Mouse (Mus musculus): Measurements from ENCODE around the gene Gtpbp1. TPM values are rescaled to one million over a fixed set of nuclear protein-coding genes. Genes with fewer than 3 reads are reported as not detected.

Gene Gtpbp1
- polyA plus RNA-seq, 1 experiment from 2014 or later, result 46.6 TPM

DNA sequence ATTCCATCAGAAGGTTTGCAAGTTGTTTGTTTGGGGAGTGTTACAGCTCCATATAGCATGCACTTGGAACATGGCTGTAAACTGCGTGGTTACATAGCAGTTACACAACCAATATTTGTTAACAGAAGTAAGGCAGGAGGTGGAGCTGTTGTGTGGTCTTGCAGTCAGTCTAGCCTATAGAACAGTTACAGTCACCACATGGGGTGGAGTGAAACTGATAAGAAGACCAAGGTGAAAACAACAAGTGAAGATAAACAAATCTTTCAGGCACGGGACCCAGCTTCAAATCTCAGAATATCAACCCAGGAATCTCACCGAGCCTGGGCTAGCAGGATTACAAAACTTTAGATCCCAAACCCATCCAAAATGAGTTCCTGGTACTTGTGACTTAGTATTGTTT lies 50.1 kb downstream of the Gtpbp1 start:
- Histone ChIP-seq H3K27me3 (ENCODE audit: low read depth, poor library complexity, severe bottlenecking) (no peaks in the 10 kb centered on the region), H3K4me1 (peaks cover 24% of the 10 kb centered on the region), H3K27ac (replicated peaks) (no peak overlapping the region), H3K9me3 (replicated peaks) (no peaks in the 10 kb centered on the region), H3K36me3 (peaks cover 38% of the 10 kb centered on the region), H3K4me3 (peak overlapping the region; percentile 95; the same call in 1 of the 2 replicates)
- 77% methylated on average over 3 of the region's 3 CpGs for WGBS
- no peak for DNase-seq (ENCODE audit: low spot score)

DNA sequence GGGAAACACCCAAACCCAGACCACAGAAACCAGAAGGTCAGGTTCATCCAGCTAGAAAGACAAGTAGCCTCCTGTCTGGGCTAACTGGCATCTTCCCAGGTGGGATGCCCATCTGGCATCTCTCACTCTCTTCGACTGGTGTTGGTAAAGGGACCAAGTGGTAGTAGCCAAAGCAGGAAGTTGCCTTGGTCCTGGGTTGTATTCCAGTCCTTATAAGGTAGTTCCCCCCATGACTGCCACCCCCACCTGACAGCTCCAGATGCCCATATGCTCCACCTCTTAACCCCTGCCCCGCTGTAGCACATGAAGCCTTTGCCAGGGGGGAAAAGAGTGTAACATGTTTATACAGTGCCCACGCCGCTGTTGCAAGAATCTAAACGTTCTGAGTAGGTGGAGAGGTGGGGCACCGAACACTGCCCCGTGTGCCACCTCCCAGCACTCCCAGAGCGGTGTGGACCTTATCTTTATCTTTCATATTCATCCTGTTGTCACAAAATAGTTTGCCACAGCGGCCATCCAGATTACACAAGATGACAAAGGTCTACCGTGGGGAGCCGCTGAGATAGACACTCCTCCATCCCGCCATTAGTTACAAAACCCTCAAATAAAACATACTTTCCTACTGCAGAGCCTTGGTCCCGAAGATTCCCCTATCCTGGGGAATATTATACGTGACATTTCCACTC lies 50.7 kb downstream of the Gtpbp1 start:
- no peak for DNase-seq (ENCODE audit: low spot score)
- Histone ChIP-seq H3K27me3 (ENCODE audit: low read depth, poor library complexity, severe bottlenecking) (no peaks in the 10 kb centered on the region), H3K4me1 (peaks cover 24% of the 10 kb centered on the region), H3K9me3 (replicated peaks) (no peaks in the 10 kb centered on the region), H3K4me3 (peak overlapping the region; percentile 95), H3K36me3 (peaks cover 35% of the 10 kb centered on the region), H3K27ac (replicated peaks) (peak overlapping the region; percentile 94)
- WGBS, result 46% methylated on average over 14 of the region's 14 CpGs

DNA sequence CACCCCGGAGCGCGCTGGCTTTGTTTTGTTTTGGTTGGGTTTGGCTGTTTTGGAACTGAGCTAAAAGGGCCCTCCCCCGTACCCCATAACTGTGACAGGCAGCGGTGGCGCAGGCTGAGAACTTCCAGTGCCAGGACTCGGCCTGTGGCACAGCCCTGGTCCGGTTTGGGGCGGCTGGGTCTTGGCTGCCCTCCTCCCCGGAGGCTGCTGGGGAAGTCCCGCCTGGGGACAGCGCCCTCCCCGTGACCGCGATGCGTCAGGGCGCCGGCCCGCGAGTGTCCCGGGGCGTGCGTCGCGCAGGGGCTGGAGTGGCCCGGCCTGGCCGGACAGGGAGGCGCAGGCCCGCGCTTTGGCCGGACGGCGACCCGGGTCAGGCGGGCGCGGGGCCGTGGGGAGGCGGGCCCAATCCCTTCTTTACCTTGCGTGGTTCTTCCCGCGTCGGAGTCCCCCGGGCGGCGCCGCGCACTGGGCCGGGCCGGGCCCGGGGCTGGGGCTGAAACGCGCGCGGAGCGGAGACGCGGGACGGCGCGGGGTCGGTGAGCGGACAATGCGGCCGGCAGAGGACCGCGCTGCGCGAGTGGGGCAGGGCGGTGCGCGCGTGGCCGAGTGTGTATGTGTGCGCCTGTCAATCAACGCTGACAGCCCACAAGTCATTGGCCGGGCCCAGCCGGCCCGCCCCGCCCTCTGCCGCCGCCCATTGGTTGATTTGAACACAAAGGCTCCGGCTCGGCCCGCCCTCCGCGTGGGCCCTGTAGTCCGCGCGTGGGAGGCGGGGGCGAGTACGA lies 51.5 kb downstream of the Gtpbp1 start, which contains the start of gene Sun2:
TSS of gene Sun2 (minus strand) at position 616 of the 785 bp plus-strand sequence.
- DNase-seq (ENCODE audit: low spot score), result peak; percentile 90
- WGBS, result under 1% methylated on average over 85 of the region's 93 CpGs

DNA sequence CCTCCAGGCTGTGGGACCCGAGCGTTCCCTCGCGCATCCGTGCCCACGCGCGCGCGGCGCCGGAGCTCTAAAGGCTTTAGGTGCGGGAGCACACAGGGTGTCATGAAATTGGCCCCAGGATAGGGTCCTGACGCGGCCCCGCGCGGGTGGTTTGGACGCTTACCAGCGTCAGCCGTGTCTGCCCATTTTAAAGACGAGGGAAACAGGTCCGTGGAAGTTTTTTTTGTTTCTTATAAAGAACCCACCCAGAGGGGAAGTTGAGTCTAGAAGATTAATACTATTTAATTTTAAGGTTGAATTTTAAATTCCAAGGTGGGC lies 52.0 kb downstream of the Gtpbp1 start:
- peaks cover 24% of the 10 kb centered on the region for H3K4me1 ChIP-seq
- under 1% methylated on average over 23 of the region's 23 CpGs for WGBS
- peaks cover 21% of the 10 kb centered on the region for H3K36me3 ChIP-seq
- peak overlapping the region; percentile 95 for H3K4me3 ChIP-seq
- peak overlapping the region; percentile 94 for H3K27ac ChIP-seq (replicated peaks)
- DNase-seq (ENCODE audit: low spot score), result no peak
- no peaks in the 10 kb centered on the region for H3K27me3 ChIP-seq (ENCODE audit: low read depth, poor library complexity, severe bottlenecking)
- H3K9me3 ChIP-seq (replicated peaks), result no peaks in the 10 kb centered on the region

More for the DNA sequence above, 51.5 kb downstream of the Gtpbp1 start, which contains the start of gene Sun2:
- Histone ChIP-seq H3K9me3 (replicated peaks) (no peaks in the 10 kb centered on the region), H3K27me3 (ENCODE audit: low read depth, poor library complexity, severe bottlenecking) (no peaks in the 10 kb centered on the region), H3K36me3 (peaks cover 27% of the 10 kb centered on the region), H3K4me1 (peaks cover 24% of the 10 kb centered on the region), H3K27ac (replicated peaks) (peak within 1 kb of the TSS; percentile 94), H3K4me3 (peak within 1 kb of the TSS; percentile 95)

DNA sequence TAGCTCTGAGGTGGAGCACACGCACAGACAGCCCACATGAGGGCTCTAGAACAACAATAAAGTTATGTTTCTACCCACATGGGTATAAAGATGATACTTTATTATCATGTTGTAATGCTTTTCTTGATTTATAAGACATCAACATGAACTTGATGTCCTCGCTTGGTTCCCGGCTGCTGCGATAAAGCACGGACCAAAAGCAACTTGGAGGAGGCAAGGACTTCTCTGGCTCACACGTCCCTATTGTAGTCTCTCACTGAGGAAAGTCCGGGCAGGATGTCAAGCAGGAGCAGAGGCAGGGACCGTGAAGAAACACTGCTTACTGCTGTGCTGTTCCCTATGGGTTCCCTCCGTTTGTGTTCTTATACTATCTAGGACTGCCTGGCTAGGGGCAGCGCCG lies 53.4 kb downstream of the Gtpbp1 start:
- H3K4me3 ChIP-seq, result no peak overlapping the region
- DNase-seq (ENCODE audit: low spot score), result no peak
- H3K4me1 ChIP-seq, result peaks cover 24% of the 10 kb centered on the region
- H3K27me3 ChIP-seq (ENCODE audit: low read depth, poor library complexity, severe bottlenecking), result no peaks in the 10 kb centered on the region
- no peaks in the 10 kb centered on the region for H3K9me3 ChIP-seq (replicated peaks)
- peaks cover 8% of the 10 kb centered on the region for H3K36me3 ChIP-seq
- WGBS, result 93% methylated on average over 11 of the region's 11 CpGs
- H3K27ac ChIP-seq (replicated peaks), result no peak overlapping the region

DNA sequence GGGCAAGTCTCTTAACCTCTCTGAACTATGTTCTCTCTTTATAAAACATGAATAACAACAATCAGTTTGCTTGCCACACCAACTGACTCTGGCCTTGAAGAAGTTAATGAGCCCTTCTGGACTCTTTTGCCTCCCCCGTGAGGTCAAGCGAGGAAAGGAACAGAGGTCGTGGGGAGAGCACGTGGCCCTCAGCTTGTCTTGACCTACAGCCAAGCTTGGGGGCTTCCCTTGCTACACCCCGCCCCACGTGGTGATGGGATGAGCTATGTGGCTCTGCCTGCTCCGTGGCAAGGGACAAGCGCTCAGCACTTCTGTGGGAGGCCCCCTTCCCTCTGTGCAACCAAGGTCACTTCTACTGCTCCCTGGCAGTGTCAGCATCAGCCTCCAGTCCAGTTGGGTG lies 54.1 kb downstream of the Gtpbp1 start:
- H3K4me1 ChIP-seq, result peaks cover 21% of the 10 kb centered on the region
- no peaks in the 10 kb centered on the region for H3K9me3 ChIP-seq (replicated peaks)
- H3K36me3 ChIP-seq, result peaks cover under 1% of the 10 kb centered on the region; the same call in 1 of the 2 replicates
- no peak for DNase-seq (ENCODE audit: low spot score)
- no peaks in the 10 kb centered on the region for H3K27me3 ChIP-seq (ENCODE audit: low read depth, poor library complexity, severe bottlenecking)
- H3K4me3 ChIP-seq, result no peak overlapping the region
- 76% methylated on average over 8 of the region's 8 CpGs for WGBS
- H3K27ac ChIP-seq (replicated peaks), result no peak overlapping the region

DNA sequence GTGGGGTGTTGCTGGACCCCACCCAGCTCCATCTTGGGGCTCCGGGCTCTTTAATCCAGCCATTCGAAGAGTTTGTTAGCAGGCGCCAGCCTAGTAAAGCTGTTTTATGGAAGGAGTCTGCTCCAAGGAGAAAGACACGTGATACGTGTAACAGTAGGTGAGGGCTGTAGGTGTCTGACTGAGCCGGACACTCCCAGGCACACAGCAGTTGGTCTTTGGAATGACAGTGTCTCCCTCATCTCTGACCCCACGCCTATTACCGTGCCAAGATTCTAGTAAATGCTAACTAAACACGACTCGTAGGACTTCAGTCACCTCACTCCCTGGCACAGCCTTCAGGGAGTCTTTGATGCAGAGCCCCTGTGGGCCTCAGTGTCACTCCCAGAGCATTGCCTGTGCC lies 54.7 kb downstream of the Gtpbp1 start:
- Histone ChIP-seq H3K4me1 (peaks cover 20% of the 10 kb centered on the region), H3K4me3 (no peak overlapping the region), H3K27ac (replicated peaks) (no peak overlapping the region), H3K27me3 (ENCODE audit: low read depth, poor library complexity, severe bottlenecking) (no peaks in the 10 kb centered on the region), H3K36me3 (no peaks in the 10 kb centered on the region; the same call in 1 of the 2 replicates), H3K9me3 (replicated peaks) (no peaks in the 10 kb centered on the region)
- WGBS, result 89% methylated on average over 10 of the region's 10 CpGs
- DNase-seq (ENCODE audit: low spot score), result no peak

DNA sequence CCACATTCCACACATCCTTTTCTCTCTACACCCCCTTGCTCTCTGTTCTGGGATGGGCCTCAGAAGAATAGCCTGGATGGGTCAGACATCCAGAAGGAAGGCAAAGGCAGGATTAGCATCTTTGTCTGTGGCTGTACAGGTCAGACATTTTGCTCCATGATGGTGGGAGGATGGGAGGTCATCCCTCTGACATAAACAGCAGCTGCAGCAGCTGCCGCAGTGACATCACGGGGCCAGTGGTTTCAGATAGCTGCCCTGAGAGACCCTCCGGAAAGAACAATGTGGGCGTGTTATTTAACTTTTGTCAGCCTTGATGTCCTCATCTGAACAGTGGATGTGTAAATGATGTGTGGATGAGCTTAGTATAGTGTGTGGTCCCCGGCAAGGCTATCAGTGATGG lies 55.2 kb downstream of the Gtpbp1 start:
- DNase-seq (ENCODE audit: low spot score), result no peak
- H3K27me3 ChIP-seq (ENCODE audit: low read depth, poor library complexity, severe bottlenecking), result no peaks in the 10 kb centered on the region
- WGBS, result 86% methylated on average over 5 of the region's 5 CpGs
- no peaks in the 10 kb centered on the region; the same call in 1 of the 2 replicates for H3K36me3 ChIP-seq
- H3K4me3 ChIP-seq, result no peak overlapping the region
- no peak overlapping the region for H3K27ac ChIP-seq (replicated peaks)
- no peaks in the 10 kb centered on the region for H3K9me3 ChIP-seq (replicated peaks)
- peaks cover 20% of the 10 kb centered on the region for H3K4me1 ChIP-seq

DNA sequence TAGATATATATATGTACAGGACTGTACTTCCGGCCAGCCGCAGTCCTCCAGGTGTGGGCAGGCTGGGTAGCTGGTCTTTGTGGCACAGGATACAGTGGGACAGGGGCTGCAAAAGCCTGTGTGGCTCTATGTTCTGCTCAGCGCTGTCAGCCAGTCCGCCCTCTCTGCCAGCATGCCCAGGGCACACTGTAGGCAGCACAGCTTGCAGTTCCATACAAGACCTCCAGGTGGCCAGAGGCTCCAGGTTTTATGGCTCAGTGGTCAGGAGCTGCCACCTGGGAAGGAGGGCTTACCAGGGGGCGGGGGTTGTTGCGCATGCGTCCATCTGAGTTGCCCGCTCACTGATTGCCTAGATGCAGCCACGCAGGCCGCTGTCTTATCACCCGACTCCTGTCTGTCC lies 57.4 kb downstream of the Gtpbp1 start:
- DNase-seq (ENCODE audit: low spot score), result peak; percentile 38
- H3K4me3 ChIP-seq, result no peak overlapping the region
- H3K9me3 ChIP-seq (replicated peaks), result no peaks in the 10 kb centered on the region
- H3K4me1 ChIP-seq, result peaks cover 3% of the 10 kb centered on the region
- H3K27ac ChIP-seq (replicated peaks), result no peak overlapping the region
- WGBS, result 43% methylated on average over 11 of the region's 11 CpGs
- no peaks in the 10 kb centered on the region; the same call in 1 of the 2 replicates for H3K36me3 ChIP-seq
- no peaks in the 10 kb centered on the region for H3K27me3 ChIP-seq (ENCODE audit: low read depth, poor library complexity, severe bottlenecking)

DNA sequence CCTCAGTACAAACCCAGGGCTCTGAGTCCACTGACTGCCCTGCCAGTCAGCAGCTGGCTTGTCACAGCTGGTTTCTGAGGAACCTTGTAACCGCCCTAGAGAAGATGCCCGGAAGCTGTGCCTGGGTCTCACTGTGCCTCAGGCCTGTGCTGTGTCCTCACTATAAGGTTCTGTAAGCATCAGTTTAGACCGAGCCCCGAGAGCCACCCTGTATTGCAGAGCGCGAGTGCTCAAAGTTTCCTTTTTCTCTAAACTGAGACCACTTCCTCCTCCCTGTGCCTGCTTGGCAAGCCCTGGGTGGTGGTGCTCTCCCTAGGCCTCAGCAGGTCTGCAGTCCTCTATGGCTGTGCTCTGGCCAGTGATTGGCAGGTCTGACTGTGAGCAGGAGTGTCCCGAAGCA lies 58.5 kb downstream of the Gtpbp1 start:
- Histone ChIP-seq H3K36me3 (no peaks in the 10 kb centered on the region; the same call in 1 of the 2 replicates), H3K27ac (replicated peaks) (no peak overlapping the region), H3K4me3 (no peak overlapping the region), H3K27me3 (ENCODE audit: low read depth, poor library complexity, severe bottlenecking) (no peaks in the 10 kb centered on the region), H3K9me3 (replicated peaks) (no peaks in the 10 kb centered on the region), H3K4me1 (peaks cover 4% of the 10 kb centered on the region)
- no peak for DNase-seq (ENCODE audit: low spot score)
- 92% methylated on average over 7 of the region's 7 CpGs for WGBS

DNA sequence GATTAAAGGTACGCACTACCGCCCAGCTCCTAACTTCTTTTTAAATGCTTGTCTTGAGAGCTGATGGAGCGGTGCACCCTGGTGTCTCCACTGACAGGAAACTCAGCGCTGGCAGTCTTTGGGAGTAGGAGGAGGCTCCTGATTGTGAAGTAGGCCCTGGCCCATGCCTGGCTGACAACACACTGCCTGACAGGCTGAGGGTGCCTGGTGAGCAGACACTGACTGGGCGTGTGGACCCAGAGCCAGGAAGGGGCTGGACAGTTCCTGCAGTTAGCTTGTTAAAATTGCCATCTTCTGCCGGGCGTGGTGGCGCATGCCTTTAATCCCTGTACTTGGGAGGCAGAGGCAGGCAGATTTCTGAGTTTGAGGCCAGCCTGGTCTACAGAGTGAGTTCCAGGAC lies 59.6 kb downstream of the Gtpbp1 start:
- Histone ChIP-seq H3K27ac (replicated peaks) (no peak overlapping the region), H3K27me3 (ENCODE audit: low read depth, poor library complexity, severe bottlenecking) (no peaks in the 10 kb centered on the region), H3K36me3 (no peaks in the 10 kb centered on the region), H3K9me3 (replicated peaks) (no peaks in the 10 kb centered on the region), H3K4me1 (peaks cover 4% of the 10 kb centered on the region), H3K4me3 (no peak overlapping the region)
- no peak for DNase-seq (ENCODE audit: low spot score)
- WGBS, result 91% methylated on average over 8 of the region's 8 CpGs

DNA sequence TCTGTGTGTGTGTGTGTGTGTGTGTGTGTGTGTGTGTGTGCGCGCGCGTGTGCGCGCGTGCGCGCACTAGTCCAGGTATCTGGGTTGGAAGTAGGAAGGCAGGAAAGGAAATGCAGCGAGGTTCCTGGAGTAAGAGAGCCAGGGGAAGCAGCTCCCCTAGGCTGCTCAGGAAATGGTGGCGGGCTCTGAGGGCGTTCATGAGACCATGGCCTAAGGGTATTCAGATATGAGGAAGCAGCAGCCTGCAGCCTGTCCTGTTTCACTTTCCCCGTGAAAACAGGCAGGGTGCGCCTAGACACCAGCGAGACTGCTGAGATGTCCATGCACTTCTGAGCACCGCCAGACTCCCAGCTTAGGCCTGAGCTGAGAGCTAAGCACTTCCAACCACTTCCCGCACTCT lies 61.1 kb downstream of the Gtpbp1 start:
- Histone ChIP-seq H3K27ac (replicated peaks) (no peak overlapping the region), H3K4me3 (no peak overlapping the region), H3K27me3 (ENCODE audit: low read depth, poor library complexity, severe bottlenecking) (no peaks in the 10 kb centered on the region), H3K4me1 (peaks cover 15% of the 10 kb centered on the region), H3K36me3 (no peaks in the 10 kb centered on the region), H3K9me3 (replicated peaks) (no peaks in the 10 kb centered on the region)
- WGBS, result 84% methylated on average over 17 of the region's 17 CpGs
- DNase-seq (ENCODE audit: low spot score), result no peak

Measured in midbrain, embryonic 10.5 days (tissue).